Mouse (Mus musculus) erythroid progenitor cell, adult 5-6 weeks (primary cell): Measurements from ENCODE around the gene Tada2a. TPM values are rescaled to one million over a fixed set of nuclear protein-coding genes. Genes with fewer than 3 reads are reported as not detected.
A peak's percentile ranks its signal among the peaks of the same experiment; 100 is the strongest.

Experiments used
- ATAC-seq: replicated peaks from 2 replicates; pipeline ENCODE4 v1.8.0; 2016; ENCODE audit warnings: moderate number of reproducible peaks, mild to moderate bottlenecking, moderate TSS enrichment, inconsistent platforms; ENCODE audit not compliant: poor library complexity, low FRiP score, severe bottlenecking
- total RNA-seq, 2 experiments: library from RNA; stranded (forward) in 1 of 2; stranded (reverse) in 1 of 2; fragments of 150-400 nt in 1 of 2; fragments of 186-747, 209-891 nt in 1 of 2; gene quantifications; 2 replicates each; pipeline versions ENCODE4 v1.2.3 to v1.2.4; 2015 to 2017; ENCODE audit warnings: low replicate concordance in 2 of 2

The Tada2a gene
- total RNA-seq (2015; ENCODE audit: low replicate concordance): 2.5 and 3.6 TPM in 2 replicates
- 4.0 and 5.8 TPM in 2 replicates for total RNA-seq (2017; ENCODE audit: low replicate concordance)

- ATAC-seq: peak; percentile 82
Observed at GRCm38 (mm10) chr11:84128943-84129798, at the start of gene Tada2a, which contains the start of gene Acaca. Gene Tada2a (minus strand): TSS chr11:84129600. Gene Acaca (plus strand): TSS chr11:84129672.

- ATAC-seq: no peak
Observed at GRCm38 (mm10) chr11:84178571-84178970, 49.2 kb upstream of the Tada2a start.

- ATAC-seq: no peak
Observed at GRCm38 (mm10) chr11:84172539-84173435, 43.4 kb upstream of the Tada2a start.

GRCm38 (mm10) chr11:84168701-84169288, 39.4 kb upstream of the Tada2a start:
- ATAC-seq: no peak

- ATAC-seq: no peak
Observed at GRCm38 (mm10) chr11:84167046-84167526, 37.7 kb upstream of the Tada2a start, which contains the start of gene Gm11437. Gene Gm11437 (minus strand): TSS chr11:84167476.

GRCm38 (mm10) chr11:84164561-84164960, 35.2 kb upstream of the Tada2a start:
- no peak for ATAC-seq

- no peak for ATAC-seq
Observed at GRCm38 (mm10) chr11:84164123-84164522, 34.7 kb upstream of the Tada2a start.

- ATAC-seq: no peak
Observed at GRCm38 (mm10) chr11:84156535-84157262, 27.3 kb upstream of the Tada2a start.

- ATAC-seq: no peak
Observed at GRCm38 (mm10) chr11:84150884-84151283, 21.5 kb upstream of the Tada2a start.

GRCm38 (mm10) chr11:84146081-84146480, 16.7 kb upstream of the Tada2a start:
- no peak for ATAC-seq

- ATAC-seq: no peak
Observed at GRCm38 (mm10) chr11:84145201-84145798, 15.9 kb upstream of the Tada2a start.

GRCm38 (mm10) chr11:84141752-84142151, 12.4 kb upstream of the Tada2a start:
- peak; percentile 77 for ATAC-seq

GRCm38 (mm10) chr11:84136453-84136852, 7.1 kb upstream of the Tada2a start:
- ATAC-seq: no peak

- no peak for ATAC-seq
Observed at GRCm38 (mm10) chr11:84134331-84134860, 5.0 kb upstream of the Tada2a start.

- ATAC-seq: 0 out of 2 replicates have a peak, but pooled peaks have one; percentile 13
Observed at GRCm38 (mm10) chr11:84129799-84130185, 392 bp upstream of the Tada2a start.

GRCm38 (mm10) chr11:84127977-84128376, 1.4 kb downstream of the Tada2a start:
- no peak for ATAC-seq

GRCm38 (mm10) chr11:84121051-84121956, 8.1 kb downstream of the Tada2a start:
- ATAC-seq: no peak
